Mouse (Mus musculus) inflammation-experienced regulatory T-cells, adult 6 months (primary cell): ENCODE measurements at regions not wholly inside any gene's neighbourhood (a gene's known extent, or its start where the extent isn't known, plus 50 kb on each side); places are given as distances from the start of the nearest gene placed in this dataset.

Source experiments
- ATAC-seq: one replicate; pipeline ENCODE4 v1.8.0; 2017

DNA sequence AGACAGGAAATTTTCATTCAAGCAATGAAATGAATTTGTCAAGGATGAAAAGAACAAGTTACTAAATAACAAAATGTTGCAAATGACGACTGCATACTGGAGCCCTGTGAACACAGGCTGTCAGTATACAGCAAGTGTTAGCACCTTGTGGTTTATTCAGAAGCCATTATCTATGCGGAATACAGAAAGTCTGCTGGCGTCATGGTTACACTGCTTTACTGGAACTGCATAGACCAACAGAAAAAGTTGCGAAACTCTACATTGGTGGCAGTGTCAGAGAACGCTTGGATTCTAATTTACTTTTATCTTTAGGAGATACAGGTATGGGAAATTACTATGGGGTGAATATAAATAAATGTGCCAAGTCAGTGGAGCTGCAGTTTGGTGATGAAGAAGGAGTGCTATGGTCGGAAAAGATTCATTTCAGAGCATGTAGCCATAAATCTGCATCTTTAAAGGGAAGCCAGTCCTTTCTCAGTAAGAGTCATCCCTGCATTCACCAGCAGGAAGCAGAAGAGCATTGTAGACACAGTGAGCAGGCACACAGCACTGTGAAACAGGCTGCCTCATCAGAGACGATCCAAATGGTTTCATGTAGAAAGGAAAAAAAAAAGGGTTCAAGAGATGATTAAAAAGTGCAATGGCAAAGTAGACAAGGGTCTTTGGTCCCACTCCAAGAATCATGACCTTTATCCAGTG, 586.3 kb downstream of the Kctd12 start:
- no peak for ATAC-seq

DNA sequence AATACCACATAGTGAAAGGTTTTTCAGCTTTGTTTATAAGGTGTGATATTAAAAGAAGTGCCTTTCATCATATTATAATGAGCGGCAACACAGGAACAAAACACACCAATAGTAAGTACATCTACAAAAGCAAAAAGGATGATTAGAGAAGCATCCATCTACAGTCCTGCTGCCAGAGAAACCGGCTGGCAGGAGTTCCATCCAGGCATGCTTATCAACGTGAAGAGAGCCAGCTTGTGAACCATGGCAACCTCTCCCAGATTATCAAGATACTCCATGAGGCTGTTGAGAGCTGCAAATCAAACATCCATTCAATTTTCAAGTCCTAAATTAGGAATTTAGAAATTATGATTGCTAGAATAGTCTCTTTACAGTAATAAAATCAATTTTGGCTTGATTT, 590.1 kb downstream of the Kctd12 start:
- ATAC-seq: no peak

GRCm38 (mm10) chr14:102372994-102373567, 609.4 kb downstream of the Kctd12 start:
- no peak for ATAC-seq

DNA sequence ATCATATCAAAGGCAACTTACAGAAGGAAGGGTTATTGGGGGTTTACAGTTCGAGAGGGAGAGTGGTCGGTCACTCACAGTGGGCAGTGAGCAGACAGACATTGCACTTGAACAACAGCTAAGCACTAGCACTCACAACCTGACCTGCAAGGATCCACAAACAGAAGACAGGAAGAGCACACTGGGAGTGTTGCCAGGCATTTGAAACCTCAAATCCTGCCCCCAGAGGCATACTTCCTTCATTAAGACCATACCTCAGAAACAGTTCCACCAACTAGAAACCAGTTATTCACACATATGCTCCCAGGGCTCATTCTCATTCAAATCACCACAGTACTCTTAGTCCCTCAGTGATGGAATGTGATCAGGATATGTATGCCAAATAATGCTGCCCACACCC, 620.8 kb downstream of the Kctd12 start:
- no peak for ATAC-seq

DNA sequence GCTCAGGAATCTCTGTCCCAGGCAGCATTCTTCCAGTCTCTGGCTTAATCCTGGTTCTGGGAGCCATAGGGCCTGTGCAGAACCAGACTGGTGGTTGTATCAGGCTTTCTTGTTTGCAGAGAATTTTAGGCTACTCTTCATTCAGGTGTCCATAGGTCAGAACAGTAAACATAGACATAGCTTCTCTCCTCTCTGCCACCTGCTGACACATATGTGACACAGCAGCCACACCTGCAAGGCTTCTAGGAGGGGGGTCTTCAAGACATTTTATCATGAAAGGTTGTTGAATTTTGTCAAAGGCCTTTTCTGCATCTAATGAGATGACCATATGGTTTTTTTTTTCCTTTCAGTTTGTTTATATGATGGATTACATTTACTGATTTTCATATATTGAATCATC, 599.7 kb downstream of the Lmo7 start:
- no peak for ATAC-seq

DNA sequence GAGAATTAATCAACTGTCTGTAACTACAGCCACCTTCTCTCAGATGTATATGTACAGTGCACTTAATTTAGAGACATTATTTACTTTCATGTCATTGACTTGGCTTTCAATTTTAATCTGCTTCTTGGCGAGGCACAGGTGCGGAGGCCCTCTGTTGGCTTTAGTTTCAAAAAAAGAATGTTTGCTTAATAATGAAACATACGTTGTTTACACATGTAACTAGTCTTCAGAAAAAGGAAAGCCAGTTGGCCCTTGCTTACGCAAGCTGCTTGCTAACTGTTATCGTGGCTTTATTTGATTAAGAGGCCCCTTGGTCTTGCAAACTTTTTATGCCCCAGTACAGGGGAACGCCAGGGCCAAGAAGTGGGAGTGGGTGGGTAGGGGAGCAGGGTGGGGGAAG, 576.6 kb downstream of the Lmo7 start:
- no peak for ATAC-seq

- no peak for ATAC-seq
Observed at GRCm38 (mm10) chr14:102302826-102303225, 573.1 kb downstream of the Lmo7 start.

- no peak for ATAC-seq
Observed at GRCm38 (mm10) chr14:102300251-102300650, 570.5 kb downstream of the Lmo7 start.

DNA sequence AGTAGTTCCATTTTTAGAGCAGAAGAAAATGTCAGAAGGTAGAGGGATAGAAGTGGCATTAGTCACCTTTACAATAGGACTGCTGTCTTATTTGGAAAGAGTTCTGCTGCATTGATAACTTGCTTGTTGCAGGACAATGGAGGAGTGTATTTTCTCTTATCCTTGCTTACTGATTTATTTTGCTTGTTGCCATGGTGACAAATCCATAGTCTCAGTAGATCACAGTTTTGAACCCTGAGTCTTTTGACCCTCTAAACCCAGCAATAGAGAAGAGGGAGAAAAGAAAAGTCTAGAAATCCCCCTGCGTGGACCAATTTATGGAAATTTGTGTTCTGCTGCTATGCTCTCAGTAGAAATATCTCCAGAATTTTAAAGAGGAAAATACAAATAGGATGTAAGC, 561.6 kb downstream of the Lmo7 start:
- no peak for ATAC-seq

DNA sequence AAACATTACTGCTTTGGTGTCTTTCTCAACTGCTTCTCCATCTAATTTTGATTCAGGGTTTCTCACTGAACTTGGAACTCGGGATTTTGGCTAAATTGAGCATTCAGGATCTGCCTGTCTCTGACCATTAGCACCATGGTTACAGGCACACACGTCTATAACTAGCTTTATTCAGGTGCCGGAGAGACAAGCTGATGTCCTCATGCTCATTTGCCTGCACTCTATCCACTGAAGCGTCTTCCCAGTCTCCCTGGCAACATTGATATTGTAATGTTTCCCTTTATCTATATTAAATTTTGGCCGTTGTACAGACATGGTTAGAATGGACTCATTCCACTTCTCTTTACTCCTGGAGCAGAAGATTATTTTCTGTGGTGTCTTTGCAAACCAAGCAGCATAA, 520.3 kb downstream of the Lmo7 start:
- ATAC-seq: no peak

DNA sequence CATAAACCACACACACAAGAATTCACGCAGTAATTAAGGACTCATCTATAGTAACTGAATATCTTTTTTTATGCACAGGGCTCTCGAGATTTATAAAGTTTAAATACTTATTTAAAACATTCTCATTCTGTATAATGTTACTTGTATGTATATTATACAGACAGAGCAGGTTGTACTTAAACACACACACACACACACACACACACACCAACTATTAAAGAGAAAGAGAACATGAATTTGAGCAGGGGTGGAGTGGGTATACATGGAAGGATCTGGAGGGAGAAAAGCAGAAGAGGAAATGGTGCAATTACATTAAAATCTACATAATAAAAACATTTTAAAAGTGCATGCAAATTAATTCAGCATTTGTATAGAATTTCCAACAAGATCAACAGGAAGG, 518.8 kb downstream of the Lmo7 start:
- no peak for ATAC-seq

GRCm38 (mm10) chr14:102248023-102248422, 518.3 kb downstream of the Lmo7 start:
- no peak for ATAC-seq

DNA sequence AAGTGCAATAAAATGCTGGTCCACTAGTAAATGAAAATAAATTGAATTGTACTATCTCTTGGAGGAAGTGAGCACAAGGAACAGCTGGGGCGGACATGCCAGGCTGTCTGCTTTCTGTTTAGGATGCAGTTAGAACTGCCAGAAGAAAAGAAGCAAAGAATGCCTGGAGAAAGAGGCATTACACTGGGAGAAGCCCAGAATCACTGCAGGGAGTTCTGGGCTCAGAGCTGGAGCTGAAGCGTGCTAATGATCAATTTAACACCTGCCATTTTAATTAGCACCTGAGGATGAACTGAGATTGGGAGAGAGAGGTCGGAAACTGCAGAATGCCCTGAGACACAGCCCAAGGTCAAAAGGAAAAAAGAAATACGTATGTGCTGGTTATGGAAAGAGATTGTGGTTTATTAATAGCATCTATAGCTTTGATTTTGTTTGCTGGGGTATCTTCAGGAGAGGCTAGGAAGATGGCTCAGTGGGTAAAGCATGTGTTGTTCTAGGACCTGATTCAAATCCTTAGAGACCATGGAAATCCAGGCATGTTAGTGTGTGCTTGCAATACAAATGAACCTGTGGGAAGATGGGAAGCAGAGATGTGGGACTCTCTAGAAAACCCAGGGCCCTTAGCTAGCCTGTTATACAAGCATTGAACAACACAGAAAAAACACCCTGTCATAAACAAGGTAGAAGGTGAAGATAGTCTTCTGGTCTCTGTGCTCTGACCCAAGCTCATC, 514.2 kb downstream of the Lmo7 start:
- ATAC-seq: no peak

- ATAC-seq: no peak
Observed at GRCm38 (mm10) chr14:102216581-102217368, 487.0 kb downstream of the Lmo7 start.

GRCm38 (mm10) chr14:102215267-102215964, 485.7 kb downstream of the Lmo7 start:
- no peak for ATAC-seq

DNA sequence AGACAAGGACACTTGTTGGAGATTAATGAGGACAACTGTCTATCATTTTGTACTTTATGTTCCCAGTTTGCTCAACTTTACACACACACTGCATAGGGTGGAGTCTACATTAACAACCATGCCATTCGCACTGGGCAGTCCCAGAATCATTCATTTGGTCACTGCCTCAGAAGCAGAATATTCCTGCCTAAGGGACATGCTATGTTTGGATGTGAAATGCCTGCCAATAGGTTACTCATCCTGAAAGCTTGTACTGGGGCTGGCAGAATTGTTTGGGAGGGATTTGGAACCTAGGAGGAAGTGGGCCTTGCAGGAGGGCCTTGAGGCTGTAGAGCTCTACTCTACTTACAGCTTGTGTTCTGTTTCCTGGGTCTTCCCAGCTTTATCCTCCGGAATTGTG, 482.3 kb downstream of the Lmo7 start:
- no peak for ATAC-seq

DNA sequence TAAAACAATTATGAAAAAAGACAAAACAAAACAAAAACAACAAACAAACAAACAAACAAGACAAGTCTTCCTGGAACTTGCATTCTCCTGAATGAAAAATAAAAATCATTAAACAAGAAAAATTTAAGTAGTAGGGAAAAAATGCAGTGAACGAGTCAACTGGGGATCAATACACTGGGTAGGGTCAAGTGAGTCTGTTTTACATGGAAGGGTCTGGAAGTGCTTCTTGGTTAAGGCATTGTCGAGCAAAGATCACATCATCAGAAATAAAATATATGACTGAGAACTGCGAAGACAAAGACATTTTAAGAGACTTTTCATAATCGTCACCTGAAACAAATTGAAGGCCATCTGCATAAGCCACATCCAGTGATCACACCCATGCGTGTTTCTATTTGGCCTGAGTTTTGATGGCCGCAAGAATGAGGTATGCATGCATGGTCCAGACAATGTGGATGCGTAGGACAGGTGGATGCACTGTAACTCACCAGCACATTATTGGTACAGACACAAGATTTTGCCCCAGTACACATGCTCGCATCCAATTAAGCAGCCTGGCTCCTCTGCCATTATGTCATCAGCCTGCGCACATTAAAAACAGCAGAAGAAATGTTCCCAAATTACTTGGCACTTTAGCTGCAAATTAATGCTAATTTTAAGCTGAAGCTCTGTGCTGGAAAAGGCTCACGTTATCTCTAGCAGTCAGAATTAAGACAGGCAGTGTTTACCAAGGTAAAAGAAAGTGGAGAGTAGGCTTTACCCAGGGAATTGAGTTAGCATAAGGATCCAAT, 475.3 kb downstream of the Lmo7 start:
- no peak for ATAC-seq

- ATAC-seq: no peak
Observed at GRCm38 (mm10) chr14:102199430-102199829, 469.7 kb downstream of the Lmo7 start.

DNA sequence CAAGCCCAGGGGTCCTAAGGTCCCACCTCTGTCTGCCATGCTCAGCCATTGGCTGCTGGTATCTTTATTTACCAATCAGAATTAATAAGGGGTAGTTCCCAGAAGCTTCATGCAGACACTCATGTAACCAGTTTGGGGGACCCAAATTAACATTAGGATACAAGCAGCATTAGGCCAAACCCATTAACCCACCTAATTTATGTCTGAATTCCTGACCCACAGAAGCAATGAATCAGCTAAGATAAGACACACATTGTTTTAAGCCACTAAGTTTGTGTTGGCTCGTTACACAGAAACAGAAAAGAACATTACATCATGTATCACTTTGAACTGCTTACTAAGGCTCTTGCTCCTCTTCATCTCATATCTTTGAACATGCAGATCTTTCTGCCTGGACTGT, 461.0 kb downstream of the Lmo7 start:
- no peak for ATAC-seq

- ATAC-seq: no peak
Observed at GRCm38 (mm10) chr14:102181269-102181668, 451.5 kb downstream of the Lmo7 start.

GRCm38 (mm10) chr14:102171775-102172174, 442.0 kb downstream of the Lmo7 start:
- no peak for ATAC-seq
